Mouse (Mus musculus) CH12.LX (cell line): ENCODE results near the gene Trub1.

ENCODE experiments used
- CHD1 ChIP-seq: IDR thresholded peaks from 2 replicates; pipeline ENCODE4 v1.6.1; 2012; ENCODE audit warnings: low read depth, low read length, improper control_type of control experiment, inconsistent platforms
- CTCF ChIP-seq, 2 experiments: IDR thresholded peaks in 1 of 2; conservative IDR thresholded peaks in 1 of 2; 2 replicates each; pipeline ENCODE4 v1.5.1; 2011 to 2012; ENCODE audit warnings: low read depth in 2 of 2, low read length in 2 of 2, improper control_type of control experiment in 1 of 2, inconsistent platforms in 1 of 2, mild to moderate bottlenecking in 1 of 2, moderate library complexity in 1 of 2
- E2F4 ChIP-seq: IDR thresholded peaks from 2 replicates; pipeline ENCODE4 v1.6.1; 2011; ENCODE audit warnings: low read depth, low read length, improper control_type of control experiment; ENCODE audit not compliant: insufficient replicate concordance
- ELF1 ChIP-seq: IDR thresholded peaks from 2 replicates; pipeline ENCODE4 v1.6.1; 2014; ENCODE audit warnings: low read depth, mild to moderate bottlenecking, inconsistent platforms, low read length, improper control_type of control experiment
- ETS1 ChIP-seq: conservative IDR thresholded peaks from 2 replicates; pipeline ENCODE4 v1.6.1; 2012; ENCODE audit warnings: low read depth, mild to moderate bottlenecking, inconsistent platforms, low read length, improper control_type of control experiment, moderate library complexity

DNA sequence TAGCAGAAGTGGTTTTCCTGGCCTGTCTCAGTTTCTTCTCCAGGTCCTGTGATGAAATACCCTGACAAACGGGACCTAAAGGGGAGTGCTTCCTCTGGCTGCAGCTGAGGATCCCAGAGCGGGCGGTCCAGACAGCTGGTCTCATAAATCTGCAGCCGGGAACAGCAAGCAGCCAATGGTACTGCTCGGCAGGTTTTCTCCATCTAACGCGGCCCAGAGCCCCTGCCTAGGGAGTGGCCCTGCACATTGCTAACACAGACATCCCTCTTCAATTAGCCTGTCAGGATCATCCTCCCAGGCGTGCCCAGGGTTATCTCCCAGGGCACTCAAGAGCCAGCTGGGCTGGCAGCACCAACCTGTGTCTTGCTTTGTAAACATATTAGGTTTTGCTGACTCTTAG lies 38.3 kb downstream of the Trub1 start:
- no peak for TF ChIP-seq E2F4
- no peak for TF ChIP-seq ETS1
- no peak for TF ChIP-seq ELF1
- TF ChIP-seq CTCF (conservative IDR thresholded peaks at IDR 0.05 in 1 of 2, IDR thresholded peaks at IDR 0.05 in 1 of 2; ENCODE audit: low read depth in 2 of 2, low read length in 2 of 2) = no peak
- no peak for TF ChIP-seq CHD1
